Mouse (Mus musculus) hindbrain, embryonic 11.5 days (tissue): Measurements from ENCODE around the gene Magi2. TPM values are rescaled to one million over a fixed set of nuclear protein-coding genes. Genes with fewer than 3 reads are reported as not detected.
A peak's percentile ranks its signal among the peaks of the same experiment; 100 is the strongest.

Experiments used
- ATAC-seq: fragments of 200-750 bp; cut with Nextera tagmentation; 2 replicates; pipeline ENCODE4 v1.8.0; 2017; ENCODE audit warnings: mild to moderate bottlenecking, moderate TSS enrichment, moderate library complexity; ENCODE audit not compliant: low FRiP score
- DNase-seq: peaks from one replicate; pipeline ENCODE4 v3.0.0-alpha.2; 2015; ENCODE audit warnings: low spot score
- H3K27ac ChIP-seq: fragments of 300-500 bp; sonication (generic); 2 replicates; pipeline ENCODE4 v1.5.1; 2014; ENCODE audit warnings: mild to moderate bottlenecking, low read depth, low read length
- H3K27me3 ChIP-seq: fragments of 300-500 bp; sonication (generic); 2 replicates; pipeline ENCODE4 v1.6.1; 2014; ENCODE audit warnings: mild to moderate bottlenecking, low read length, moderate library complexity, mixed read lengths; ENCODE audit not compliant: control insufficient read depth, insufficient read depth
- H3K36me3 ChIP-seq: fragments of 300-500 bp; sonication (generic); 2 replicates; pipeline ENCODE4 v1.6.1; 2014; ENCODE audit warnings: mild to moderate bottlenecking, low read length, moderate library complexity, mixed read lengths; ENCODE audit not compliant: control insufficient read depth, insufficient read depth
- H3K4me1 ChIP-seq: fragments of 300-500 bp; sonication (generic); replicated peaks from 2 replicates; pipeline ENCODE4 v1.6.1; 2014; ENCODE audit warnings: low read length, mixed read lengths; ENCODE audit not compliant: control insufficient read depth, insufficient read depth
- H3K4me2 ChIP-seq: fragments of 300-500 bp; sonication (generic); replicated peaks from 2 replicates; pipeline ENCODE4 v1.6.1; 2014; ENCODE audit warnings: mild to moderate bottlenecking, low read depth, low read length
- H3K4me3 ChIP-seq: fragments of 300-500 bp; sonication (generic); 2 replicates; pipeline ENCODE4 v1.5.1; 2014; ENCODE audit warnings: low read depth, low read length
- H3K9ac ChIP-seq: fragments of 300-500 bp; sonication (generic); 2 replicates; pipeline ENCODE4 v1.6.1; 2014; ENCODE audit warnings: low read depth, low read length
- H3K9me3 ChIP-seq: fragments of 300-500 bp; sonication (generic); 2 replicates; pipeline ENCODE4 v1.6.1; 2016; ENCODE audit warnings: low read length; ENCODE audit not compliant: control insufficient read depth
- WGBS: fragments of 180-500 bp; shearing (Covaris S2); extraction: QIAGEN DNeasy Blood & Tissue Kit; methylation state at CpG from one replicate; pipeline ENCODE4 v1.1.7; 2014; 5-methylcytosine and 5-hydroxymethylcytosine counted together
- polyA plus RNA-seq: library from polyadenylated mRNA; unstranded; fragments of >200 nt; fragmentation: Nextera tagmentation; extraction: Ambion mirVana; gene quantifications from 2 replicates; pipeline ENCODE4 v1.2.1, GENCODE M21; 2014

Magi2 gene
- polyA plus RNA-seq, 1 experiment from 2014 or later = 8.7 TPM

DNA sequence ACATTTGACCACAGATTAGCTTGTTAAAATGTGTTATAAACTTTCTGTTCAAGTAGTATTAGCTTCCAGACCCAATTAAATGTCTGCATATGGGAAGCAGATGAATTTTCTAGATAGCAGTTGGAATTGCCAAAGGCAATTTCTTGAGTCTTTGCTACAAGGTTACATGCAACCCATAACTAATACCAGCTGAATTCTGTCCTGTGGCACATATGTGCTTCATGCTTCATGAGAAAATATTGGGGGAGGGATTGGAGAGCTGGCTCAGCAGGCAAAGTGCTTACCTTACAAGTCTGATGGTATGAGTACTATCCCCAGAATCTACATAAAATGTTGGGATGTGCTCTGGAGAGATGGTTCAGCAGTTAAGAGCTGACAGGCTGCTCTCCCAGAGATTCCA is 499.4 kb downstream of the Magi2 start:
- no peak for ATAC-seq
- H3K27ac ChIP-seq = no peak overlapping the region

DNA sequence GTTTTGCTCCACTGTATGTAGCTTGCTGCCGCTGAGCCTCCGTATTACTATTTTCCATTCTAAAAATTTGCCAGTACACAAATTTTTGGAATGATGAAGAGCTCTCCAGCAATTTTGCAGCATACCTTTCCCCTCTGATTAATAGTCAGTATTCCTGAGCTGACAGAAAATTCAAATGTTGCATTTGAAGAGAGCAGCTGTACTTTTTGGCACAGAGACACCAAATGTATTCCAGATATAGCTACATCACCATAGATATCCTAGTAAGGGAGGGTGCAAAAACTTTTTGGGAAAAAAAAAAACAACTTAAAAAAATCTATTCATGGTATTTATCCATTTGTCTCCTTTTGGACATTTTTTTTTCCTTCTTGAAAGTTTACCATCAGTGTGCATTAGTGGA is 518.5 kb downstream of the Magi2 start:
- Histone ChIP-seq H3K27ac (no peak overlapping the region), H3K4me1 (no peaks in the 10 kb centered on the region), H3K27me3 (no peaks in the 10 kb centered on the region), H3K4me2 (no peak overlapping the region), H3K36me3 (no peaks in the 10 kb centered on the region), H3K9me3 (no peaks in the 10 kb centered on the region), H3K9ac (no peak overlapping the region), H3K4me3 (no peak overlapping the region)
- no peak for DNase-seq
- 88% methylated on average over 2 of the region's 2 CpGs for WGBS
- ATAC-seq = no peak

More for the DNA sequence above, 499.4 kb downstream of the Magi2 start:
- no peak overlapping the region for H3K4me3 ChIP-seq
- H3K27me3 ChIP-seq = no peaks in the 10 kb centered on the region
- H3K9me3 ChIP-seq = no peaks in the 10 kb centered on the region
- H3K4me2 ChIP-seq = no peak overlapping the region
- H3K36me3 ChIP-seq = no peaks in the 10 kb centered on the region
- DNase-seq = no peak
- H3K9ac ChIP-seq = no peak overlapping the region
- H3K4me1 ChIP-seq = no peaks in the 10 kb centered on the region

DNA sequence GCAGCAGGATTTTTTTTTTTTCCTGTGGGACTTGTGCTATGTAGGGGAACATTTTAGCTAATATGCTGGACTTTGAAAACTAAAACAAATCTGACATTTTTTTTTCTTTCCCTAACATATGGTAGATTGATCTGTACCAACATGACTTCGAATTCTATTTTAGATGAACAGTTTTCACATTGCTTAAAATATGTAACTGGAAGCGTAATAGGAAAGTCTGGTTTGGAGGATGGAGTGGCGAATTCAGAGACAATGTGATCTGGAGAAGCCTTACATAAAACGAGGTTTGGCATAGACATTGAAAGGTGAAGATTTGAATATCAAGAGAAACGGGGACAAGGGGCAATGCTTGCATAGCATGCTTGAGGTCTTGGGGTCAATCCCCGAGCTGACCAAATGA is 519.1 kb downstream of the Magi2 start:
- Histone ChIP-seq H3K36me3 (no peaks in the 10 kb centered on the region), H3K9ac (no peak overlapping the region), H3K9me3 (no peaks in the 10 kb centered on the region), H3K27me3 (no peaks in the 10 kb centered on the region), H3K4me1 (no peaks in the 10 kb centered on the region), H3K4me2 (no peak overlapping the region), H3K4me3 (no peak overlapping the region), H3K27ac (no peak overlapping the region)
- no peak for ATAC-seq
- no peak for DNase-seq
- WGBS = 43% methylated on average over 6 of the region's 6 CpGs

DNA sequence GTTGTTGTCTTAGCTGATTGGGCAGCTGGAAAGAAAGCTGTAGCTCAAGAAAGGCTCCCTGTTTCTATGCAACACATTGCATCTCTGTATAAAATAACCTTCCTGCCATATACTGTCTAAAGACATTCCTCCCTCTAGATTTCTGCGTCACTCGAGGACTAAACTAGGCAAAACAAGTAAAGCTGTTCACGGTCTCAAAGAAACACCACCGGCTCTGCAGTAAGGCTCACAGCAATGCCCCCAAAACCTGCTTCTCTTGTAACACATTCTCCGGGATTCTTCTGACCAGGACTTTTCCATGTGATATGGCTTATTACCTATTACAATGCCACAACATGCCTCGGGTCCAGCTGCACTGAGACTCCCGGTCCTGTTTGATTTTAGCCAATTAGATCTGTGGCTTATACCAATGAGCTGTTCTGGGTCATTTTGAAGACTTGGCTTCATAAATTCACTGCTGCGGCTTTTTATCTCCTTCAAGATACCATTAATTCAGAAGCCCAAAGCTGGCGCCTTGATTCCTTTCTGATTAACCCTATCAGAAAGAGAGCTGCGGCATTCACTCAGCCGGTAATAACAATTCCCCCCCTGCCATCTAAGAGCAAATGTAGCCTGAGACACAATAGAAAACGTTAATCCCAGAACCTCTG is 520.2 kb downstream of the Magi2 start:
- WGBS = 63% methylated on average over 12 of the region's 12 CpGs
- Histone ChIP-seq H3K27ac (no peak overlapping the region), H3K4me3 (no peak overlapping the region), H3K9ac (no peak overlapping the region), H3K4me2 (no peak overlapping the region), H3K9me3 (no peaks in the 10 kb centered on the region), H3K4me1 (no peaks in the 10 kb centered on the region), H3K27me3 (no peaks in the 10 kb centered on the region), H3K36me3 (no peaks in the 10 kb centered on the region)
- ATAC-seq = no peak
- DNase-seq = peak; percentile 8

DNA sequence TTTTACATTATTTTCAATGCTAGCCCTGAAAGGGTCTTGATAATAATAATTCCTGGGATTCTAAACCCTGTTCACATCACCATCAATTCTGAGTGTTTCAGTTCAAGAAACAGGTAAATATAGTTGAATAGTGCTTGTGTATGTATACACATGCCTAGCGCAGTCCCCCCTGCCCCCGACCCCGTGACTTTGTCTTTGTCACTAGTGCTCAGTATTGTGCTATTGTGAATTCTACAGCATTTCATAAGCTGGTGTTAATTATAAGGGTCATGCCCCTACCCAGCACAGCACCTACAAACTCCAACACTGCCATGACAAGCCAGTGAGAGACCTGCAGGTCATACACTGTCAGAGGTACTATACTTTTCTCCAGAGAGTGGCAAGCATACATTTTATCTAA is 520.8 kb downstream of the Magi2 start:
- whole genome bisulfite sequencing = 74% methylated on average over 3 of the region's 3 CpGs
- no peak overlapping the region for H3K4me3 ChIP-seq
- H3K4me1 ChIP-seq = no peaks in the 10 kb centered on the region
- H3K9ac ChIP-seq = no peak overlapping the region
- no peak overlapping the region for H3K27ac ChIP-seq
- no peaks in the 10 kb centered on the region for H3K27me3 ChIP-seq
- H3K36me3 ChIP-seq = no peaks in the 10 kb centered on the region
- DNase-seq (no peak), ATAC-seq (no peak)
- H3K9me3 ChIP-seq = no peaks in the 10 kb centered on the region
- H3K4me2 ChIP-seq = no peak overlapping the region

DNA sequence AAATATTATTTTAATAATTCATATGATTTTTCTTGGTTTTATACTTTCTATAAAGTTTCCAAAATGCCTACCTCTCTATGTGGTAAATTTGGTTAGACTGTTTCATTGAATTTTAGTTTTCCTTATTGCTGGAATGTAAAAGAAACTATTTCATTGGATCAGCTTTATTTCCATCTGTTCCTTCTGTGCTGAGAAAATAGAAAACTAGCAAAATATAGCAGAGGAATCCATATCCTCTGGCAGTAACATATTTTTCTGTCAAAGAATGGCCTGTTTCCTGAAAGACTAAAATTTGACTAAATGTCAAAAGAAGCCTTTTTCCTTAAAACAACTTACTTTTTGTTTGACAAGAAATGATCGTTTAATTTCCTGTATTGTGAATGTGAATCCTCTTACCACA is 552.4 kb downstream of the Magi2 start:
- 95% methylated on average over 1 of the region's 1 CpGs for WGBS
- no peaks in the 10 kb centered on the region for H3K4me1 ChIP-seq
- H3K9me3 ChIP-seq = no peaks in the 10 kb centered on the region
- no peak for DNase-seq
- no peaks in the 10 kb centered on the region for H3K36me3 ChIP-seq
- no peak for ATAC-seq
- H3K27ac ChIP-seq = no peak overlapping the region
- H3K4me3 ChIP-seq = no peak overlapping the region
- no peak overlapping the region for H3K9ac ChIP-seq
- H3K27me3 ChIP-seq = no peaks in the 10 kb centered on the region
- no peak overlapping the region for H3K4me2 ChIP-seq

DNA sequence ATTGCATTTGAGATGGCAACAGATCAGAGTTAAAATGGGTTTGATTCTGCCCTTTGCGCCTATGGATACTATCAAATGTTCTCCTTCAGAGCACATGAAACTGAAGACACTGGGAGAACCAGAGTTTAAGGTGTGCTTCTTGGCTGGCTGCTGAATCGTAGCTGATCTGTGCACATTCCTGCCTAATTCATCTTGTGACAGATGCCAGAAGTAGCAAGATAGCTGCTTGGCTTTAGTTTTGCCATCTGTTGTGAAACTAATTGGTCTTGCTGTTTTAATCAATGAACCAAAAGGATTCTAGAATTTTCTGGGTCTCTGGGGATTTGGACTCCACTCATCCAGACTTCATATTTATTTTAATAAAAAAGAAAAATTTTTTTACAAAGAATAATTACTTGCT is 553.2 kb downstream of the Magi2 start:
- Histone ChIP-seq H3K27ac (no peak overlapping the region), H3K36me3 (no peaks in the 10 kb centered on the region), H3K9ac (no peak overlapping the region), H3K4me3 (no peak overlapping the region), H3K4me2 (no peak overlapping the region), H3K27me3 (no peaks in the 10 kb centered on the region), H3K9me3 (no peaks in the 10 kb centered on the region), H3K4me1 (no peaks in the 10 kb centered on the region)
- DNase-seq (peak; percentile 5), ATAC-seq (no peak)
- 72% methylated on average over 2 of the region's 2 CpGs for WGBS

DNA sequence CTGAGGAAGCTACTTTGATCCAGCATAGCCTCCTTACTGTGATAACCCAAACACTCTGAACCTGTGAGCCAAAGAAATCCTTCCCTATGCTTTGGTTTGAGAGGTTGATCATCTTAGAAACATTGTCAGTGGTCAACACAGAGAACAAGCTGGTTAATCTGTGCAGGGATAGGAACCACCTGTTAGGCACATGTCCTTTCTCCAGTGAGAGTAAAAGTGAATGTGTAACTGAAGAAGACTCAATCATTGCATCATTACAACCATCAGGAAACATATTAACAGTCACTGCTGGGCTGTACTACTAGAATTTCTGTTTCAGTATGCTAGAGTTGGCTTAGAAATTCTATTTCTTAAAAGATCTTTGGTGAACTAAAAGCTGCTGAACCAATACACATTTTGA is 558.5 kb downstream of the Magi2 start:
- Histone ChIP-seq H3K9me3 (no peaks in the 10 kb centered on the region), H3K4me3 (no peak overlapping the region)
- no peak for ATAC-seq

DNA sequence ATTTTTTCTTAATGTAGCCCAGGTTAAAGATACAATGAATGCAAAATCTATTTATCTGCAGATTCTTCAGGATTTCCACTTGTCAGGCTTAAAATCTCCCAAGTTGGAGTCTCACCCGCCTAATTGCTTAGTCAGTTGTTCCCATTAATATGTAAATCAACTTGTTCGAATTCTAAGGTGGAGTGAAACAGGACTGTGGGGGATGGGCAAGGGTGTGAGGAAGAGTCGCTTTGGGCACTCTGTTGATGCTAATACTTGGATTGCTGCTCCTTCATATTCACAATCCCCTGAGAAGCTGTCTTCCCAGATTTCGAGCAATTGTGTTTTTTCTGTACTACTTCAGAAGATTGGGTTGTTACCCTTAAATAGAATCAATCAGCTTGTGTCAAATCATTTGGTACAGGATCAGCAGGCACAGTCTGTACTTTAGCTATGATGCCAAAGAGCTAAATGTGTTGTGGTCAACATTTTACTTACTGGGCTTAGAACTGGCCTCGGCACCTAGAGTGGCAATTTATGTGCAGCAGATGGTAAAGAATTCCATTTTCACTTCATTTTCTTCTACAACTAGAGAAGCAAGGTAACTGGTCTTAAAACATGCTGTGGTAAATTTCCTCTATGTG is 560.8 kb downstream of the Magi2 start:
- ATAC-seq (peak; percentile 64; the same call in 1 of the 2 replicates), DNase-seq (peak; percentile 27)
- Histone ChIP-seq H3K27me3 (no peaks in the 10 kb centered on the region), H3K9me3 (no peaks in the 10 kb centered on the region), H3K27ac (no peak overlapping the region), H3K4me2 (no peak overlapping the region), H3K4me1 (no peaks in the 10 kb centered on the region), H3K36me3 (no peaks in the 10 kb centered on the region), H3K4me3 (no peak overlapping the region), H3K9ac (no peak overlapping the region)
- WGBS = 28% methylated on average over 5 of the region's 5 CpGs

More for the DNA sequence above, 558.5 kb downstream of the Magi2 start:
- Histone ChIP-seq H3K4me2 (no peak overlapping the region), H3K4me1 (no peaks in the 10 kb centered on the region), H3K27me3 (no peaks in the 10 kb centered on the region), H3K9ac (no peak overlapping the region), H3K36me3 (no peaks in the 10 kb centered on the region), H3K27ac (no peak overlapping the region)
- DNase-seq = no peak
